Mouse (Mus musculus) midbrain, postnatal 0 days (tissue): ENCODE results near the gene Serpinb1b. TPM values are rescaled to one million over a fixed set of nuclear protein-coding genes. Genes with fewer than 3 reads are reported as not detected.

ENCODE experiments used
- ATAC-seq: fragments of 200-750 bp; cut with Nextera tagmentation; 2 replicates; pipeline ENCODE4 v1.8.0; 2017; ENCODE audit warnings: moderate number of reproducible peaks, mild to moderate bottlenecking, moderate TSS enrichment, moderate library complexity; ENCODE audit not compliant: low FRiP score
- DNase-seq: peaks from one replicate; pipeline ENCODE4 v3.0.0-alpha.2; 2015; ENCODE audit warnings: low spot score
- H3K27ac ChIP-seq: fragments of 300-500 bp; sonication (generic); 2 replicates; pipeline ENCODE4 v1.5.1; 2014; ENCODE audit warnings: low read depth, mild to moderate bottlenecking, low read length, mixed read lengths
- H3K27me3 ChIP-seq: fragments of 300-500 bp; sonication (generic); 2 replicates; pipeline ENCODE4 v1.6.1; 2014; ENCODE audit warnings: low read length, control low read depth, mixed read lengths; ENCODE audit not compliant: insufficient read depth
- H3K36me3 ChIP-seq: fragments of 300-500 bp; sonication (generic); 2 replicates; pipeline ENCODE4 v1.6.1; 2014; ENCODE audit warnings: low read length, control low read depth, mixed read lengths; ENCODE audit not compliant: insufficient read depth
- H3K4me1 ChIP-seq: fragments of 300-500 bp; sonication (generic); 2 replicates; pipeline ENCODE4 v1.6.1; 2014; ENCODE audit warnings: mild to moderate bottlenecking, control low read depth, antibody characterized with exemption, low read length, mixed read lengths; ENCODE audit not compliant: insufficient read depth
- H3K4me2 ChIP-seq: fragments of 300-500 bp; sonication (generic); 2 replicates; pipeline ENCODE4 v1.6.1; 2014; ENCODE audit warnings: low read depth, mild to moderate bottlenecking, low read length, mixed read lengths; ENCODE audit not compliant: poor library complexity, severe bottlenecking
- H3K4me3 ChIP-seq: fragments of 300-500 bp; sonication (generic); 2 replicates; pipeline ENCODE4 v1.5.1; 2014; ENCODE audit warnings: low read depth, mild to moderate bottlenecking, low read length, moderate library complexity
- H3K9ac ChIP-seq: fragments of 300-500 bp; sonication (generic); replicated peaks from 2 replicates; pipeline ENCODE4 v1.6.1; 2014; ENCODE audit warnings: mild to moderate bottlenecking, low read length, moderate library complexity, mixed read lengths; ENCODE audit not compliant: poor library complexity, severe bottlenecking
- H3K9me3 ChIP-seq: fragments of 300-500 bp; sonication (generic); 2 replicates; pipeline ENCODE4 v1.6.1; 2016; ENCODE audit warnings: low read length, control low read depth
- CTCF ChIP-seq: IDR thresholded peaks from 2 replicates; pipeline ENCODE4 v1.5.1; 2016; ENCODE audit warnings: antibody characterized with exemption, mild to moderate bottlenecking
- WGBS: fragments of 180-500 bp; shearing (Covaris S2); extraction: QIAGEN DNeasy Blood & Tissue Kit; methylation state at CpG from one replicate; pipeline ENCODE4 v1.1.7; 2014; 5-methylcytosine and 5-hydroxymethylcytosine counted together
- polyA plus RNA-seq: library from polyadenylated mRNA; unstranded; fragments of >200 nt; fragmentation: Nextera tagmentation; extraction: Ambion mirVana; gene quantifications from 2 replicates; pipeline ENCODE4 v1.2.1, GENCODE M21; 2015
- total RNA-seq: library from RNA; depleted of rRNA; stranded (reverse); fragments of >200 nt; gene quantifications from 2 replicates; pipeline ENCODE4 v1.2.3, GENCODE M21; 2014

Serpinb1b gene
- total and polyA plus RNA-seq, 2 experiments from 2014 or later = 1.6 to 3.1 TPM

GRCm38 (mm10) chr13:33048187-33048586 lies 30.2 kb upstream of the Serpinb1b start:
- no peaks in the 10 kb centered on the region for H3K9me3 ChIP-seq
- H3K27me3 ChIP-seq = no peaks in the 10 kb centered on the region
- TF ChIP-seq CTCF = no peak
- H3K36me3 ChIP-seq = no peaks in the 10 kb centered on the region
- no peak overlapping the region for H3K9ac ChIP-seq
- ATAC-seq (no peak), DNase-seq (no peak)
- H3K4me2 ChIP-seq = no peak overlapping the region
- no peak overlapping the region for H3K27ac ChIP-seq
- WGBS = 82% methylated on average over 4 of the region's 4 CpGs
- H3K4me1 ChIP-seq = no peaks in the 10 kb centered on the region
- no peak overlapping the region for H3K4me3 ChIP-seq

GRCm38 (mm10) chr13:33051697-33052096 lies 26.7 kb upstream of the Serpinb1b start:
- Histone ChIP-seq H3K4me3 (no peak overlapping the region), H3K9me3 (no peaks in the 10 kb centered on the region), H3K27me3 (no peaks in the 10 kb centered on the region), H3K36me3 (no peaks in the 10 kb centered on the region), H3K9ac (no peak overlapping the region), H3K4me1 (no peaks in the 10 kb centered on the region), H3K27ac (no peak overlapping the region), H3K4me2 (no peak overlapping the region)
- TF ChIP-seq CTCF = no peak
- ATAC-seq (no peak), DNase-seq (no peak)
- WGBS = 70% methylated on average over 3 of the region's 3 CpGs

- no peaks in the 10 kb centered on the region for H3K36me3 ChIP-seq
- TF ChIP-seq CTCF = no peak
- 39% methylated on average over 1 of the region's 1 CpGs for WGBS
Observed at GRCm38 (mm10) chr13:33063048-33063447, 15.3 kb upstream of the Serpinb1b start.

DNA sequence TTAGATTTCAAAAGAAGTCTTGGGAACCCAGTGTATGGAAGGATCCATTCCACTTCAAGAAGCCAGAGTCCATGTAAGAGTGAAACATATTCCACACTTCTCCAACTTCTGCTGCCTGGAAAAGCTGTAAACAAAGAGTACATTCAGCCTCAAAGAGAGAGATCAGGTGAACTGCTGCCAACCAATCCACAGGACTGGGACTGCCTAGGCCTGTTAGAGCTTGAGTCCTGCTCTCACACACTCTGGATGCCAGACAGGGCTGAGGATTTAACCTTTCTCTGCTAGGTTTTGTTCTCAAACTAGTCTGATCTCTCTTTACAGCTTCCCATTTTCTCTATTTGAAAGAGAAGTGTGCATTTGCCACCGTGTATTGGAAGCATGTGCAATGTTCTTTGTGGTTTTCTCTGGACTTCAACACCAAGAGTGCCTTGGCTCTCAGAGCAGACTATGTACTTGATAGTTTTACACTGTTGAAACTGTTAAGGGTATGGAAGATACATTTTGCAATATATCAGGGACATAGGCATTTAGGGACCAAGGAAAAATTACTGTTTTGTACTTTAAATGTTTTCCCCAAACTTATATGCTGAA lies 10.9 kb upstream of the Serpinb1b start:
- no peaks in the 10 kb centered on the region for H3K4me1 ChIP-seq
- H3K27me3 ChIP-seq = no peaks in the 10 kb centered on the region
- no peak overlapping the region for H3K4me2 ChIP-seq
- H3K36me3 ChIP-seq = no peaks in the 10 kb centered on the region
- no peaks in the 10 kb centered on the region for H3K9me3 ChIP-seq
- DNase-seq (no peak), ATAC-seq (no peak)
- no peak overlapping the region for H3K27ac ChIP-seq
- H3K9ac ChIP-seq = no peak overlapping the region
- no peak overlapping the region for H3K4me3 ChIP-seq
- 65% methylated on average over 1 of the region's 1 CpGs for WGBS
- no peak for TF ChIP-seq CTCF

More at GRCm38 (mm10) chr13:33063048-33063447, 15.3 kb upstream of the Serpinb1b start:
- no peak overlapping the region for H3K4me2 ChIP-seq
- H3K4me1 ChIP-seq = no peaks in the 10 kb centered on the region
- H3K4me3 ChIP-seq = no peak overlapping the region
- ATAC-seq = no peak
- H3K27me3 ChIP-seq = no peaks in the 10 kb centered on the region
- H3K27ac ChIP-seq = no peak overlapping the region
- H3K9ac ChIP-seq = no peak overlapping the region
- no peaks in the 10 kb centered on the region for H3K9me3 ChIP-seq
- no peak for DNase-seq

- 90% methylated on average over 3 of the region's 3 CpGs for WGBS
- DNase-seq = no peak
Observed at GRCm38 (mm10) chr13:33068164-33068563, 10.2 kb upstream of the Serpinb1b start.

DNA sequence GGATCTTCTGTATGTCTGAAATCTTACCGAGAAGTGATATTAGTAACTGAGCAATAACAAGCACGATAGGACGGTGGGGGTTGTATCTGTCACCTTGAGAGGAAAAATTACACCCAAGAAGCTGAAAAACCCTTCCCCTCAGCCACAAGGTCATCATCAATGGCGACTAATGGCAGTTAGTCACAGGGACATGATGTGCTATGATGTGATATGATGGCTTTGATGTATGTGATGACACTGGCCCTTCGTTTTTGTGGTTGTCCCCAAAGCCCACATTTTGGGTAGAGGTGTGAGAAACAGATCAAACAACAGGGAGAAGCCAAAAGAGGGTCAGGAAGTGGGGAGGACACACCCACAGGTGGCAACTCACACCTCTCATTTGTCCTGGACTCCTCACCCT lies 6.6 kb upstream of the Serpinb1b start:
- Histone ChIP-seq H3K4me1 (no peaks in the 10 kb centered on the region), H3K9ac (no peak overlapping the region), H3K9me3 (no peaks in the 10 kb centered on the region), H3K4me2 (no peak overlapping the region), H3K4me3 (no peak overlapping the region), H3K27me3 (no peaks in the 10 kb centered on the region), H3K36me3 (no peaks in the 10 kb centered on the region), H3K27ac (no peak overlapping the region)
- TF ChIP-seq CTCF = no peak
- 81% methylated on average over 5 of the region's 5 CpGs for WGBS
- no peak for ATAC-seq
- DNase-seq = no peak

More at GRCm38 (mm10) chr13:33068164-33068563, 10.2 kb upstream of the Serpinb1b start:
- H3K27ac ChIP-seq = no peak overlapping the region
- H3K36me3 ChIP-seq = no peaks in the 10 kb centered on the region
- no peak for TF ChIP-seq CTCF
- ATAC-seq = no peak
- no peak overlapping the region for H3K4me2 ChIP-seq
- H3K9me3 ChIP-seq = no peaks in the 10 kb centered on the region
- H3K9ac ChIP-seq = no peak overlapping the region
- no peaks in the 10 kb centered on the region for H3K27me3 ChIP-seq
- no peak overlapping the region for H3K4me3 ChIP-seq
- no peaks in the 10 kb centered on the region for H3K4me1 ChIP-seq
